Mouse (Mus musculus) brain, embryonic 14.5 days (tissue): ENCODE data around the gene Dclk1. TPM values are rescaled to one million over a fixed set of nuclear protein-coding genes. Genes with fewer than 3 reads are reported as not detected.
"Not testable (repeated sequence)": the region's sequence is repeated elsewhere in the genome, so short reads cannot be mapped to it uniquely, and the experiment has no call there.

Experiments
- DNase-seq: peaks from one replicate; pipeline ENCODE4 v3.0.0-alpha.2; 2011; ENCODE audit warnings: low read depth
- CTCF ChIP-seq: fragments of 200-500 bp; IDR thresholded peaks from 2 replicates; pipeline ENCODE4 v1.5.1; 2012; ENCODE audit warnings: inconsistent platforms, mild to moderate bottlenecking, moderate library complexity, borderline replicate concordance; ENCODE audit not compliant: insufficient read depth, insufficient read length; ENCODE audit errors: extremely low read depth
- POLR2A ChIP-seq: fragments of 200-500 bp; IDR thresholded peaks from 2 replicates; pipeline ENCODE4 v1.6.1; 2012; ENCODE audit warnings: mild to moderate bottlenecking, inconsistent platforms, borderline replicate concordance; ENCODE audit not compliant: poor library complexity, insufficient read depth, insufficient read length, severe bottlenecking; ENCODE audit errors: extremely low read depth
- polyA plus RNA-seq: library from polyadenylated mRNA; depleted of rRNA; stranded (reverse); fragments of >200 nt; gene quantifications from 2 replicates; pipeline ENCODE4 v1.2.3, GENCODE M21; 2012; rRNA removed

Dclk1 gene
- polyA plus RNA-seq, result 114 and 175 TPM in 2 replicates

DNA sequence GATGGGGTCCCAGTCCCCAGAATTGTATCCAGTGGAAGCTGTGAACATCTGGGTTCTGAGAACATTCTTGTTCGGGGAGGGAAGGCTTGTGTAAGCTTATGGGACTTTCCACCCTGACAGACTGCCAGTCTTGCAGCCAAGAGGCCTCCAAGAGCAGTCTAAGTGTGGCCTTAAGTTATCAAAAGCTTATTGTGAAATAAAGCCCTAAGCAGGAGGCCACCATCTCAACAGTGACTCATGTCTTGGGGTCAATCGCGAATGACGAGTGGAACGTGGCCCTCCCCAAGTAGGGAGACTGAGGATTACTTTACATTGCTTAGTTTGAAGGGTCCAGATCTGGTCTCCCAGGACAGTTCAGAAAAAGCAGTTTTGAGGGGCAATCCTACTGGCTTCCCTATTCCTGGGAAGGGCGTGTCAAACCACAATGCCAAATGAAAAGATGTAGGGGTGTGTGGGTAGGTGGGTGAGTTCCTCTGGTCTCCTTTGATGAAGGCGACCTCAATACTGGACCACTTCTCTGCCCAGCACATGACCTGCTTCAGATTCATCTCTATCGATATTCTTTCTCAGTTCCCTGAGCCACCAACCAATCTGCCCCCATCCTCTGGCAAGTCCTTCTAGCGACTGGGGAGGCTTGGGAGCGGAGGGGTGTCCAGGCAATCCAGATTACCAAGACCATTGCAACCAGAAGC, at the start of gene Dclk1:
Gene Dclk1 (plus strand): TSS at position 635 of the 692 bp plus-strand sequence.
- no peak for TF ChIP-seq POLR2A
- no peak for TF ChIP-seq CTCF
- DNase-seq, result no peak

DNA sequence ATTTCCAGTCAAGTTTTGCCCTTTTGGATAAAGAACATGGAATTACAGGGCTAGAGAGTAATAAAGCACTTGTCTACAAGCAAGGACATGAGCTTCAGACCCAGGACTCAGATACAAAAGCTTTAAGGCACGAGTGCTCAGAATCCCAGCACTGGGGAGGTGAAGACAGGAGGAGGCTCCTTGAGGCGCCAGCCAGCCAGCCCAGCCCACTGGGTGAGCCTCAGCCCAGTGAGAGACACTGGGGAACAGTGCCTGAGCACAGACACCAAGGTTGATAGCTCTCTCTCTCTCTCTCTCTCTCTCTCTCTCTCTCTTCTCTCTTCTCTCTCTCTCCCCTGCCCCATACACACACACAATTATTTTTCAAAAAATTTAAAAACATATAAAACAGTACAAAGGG, 48.8 kb upstream of the Dclk1 start:
- TF ChIP-seq CTCF (no peak), POLR2A (no peak)
- no peak for DNase-seq

- TF ChIP-seq POLR2A (no peak), CTCF (no peak)
- peak; percentile 22 for DNase-seq
These were observed 47.4 kb upstream of the Dclk1 start for GRCm38 (mm10) chr3:55194792-55195191.

DNA sequence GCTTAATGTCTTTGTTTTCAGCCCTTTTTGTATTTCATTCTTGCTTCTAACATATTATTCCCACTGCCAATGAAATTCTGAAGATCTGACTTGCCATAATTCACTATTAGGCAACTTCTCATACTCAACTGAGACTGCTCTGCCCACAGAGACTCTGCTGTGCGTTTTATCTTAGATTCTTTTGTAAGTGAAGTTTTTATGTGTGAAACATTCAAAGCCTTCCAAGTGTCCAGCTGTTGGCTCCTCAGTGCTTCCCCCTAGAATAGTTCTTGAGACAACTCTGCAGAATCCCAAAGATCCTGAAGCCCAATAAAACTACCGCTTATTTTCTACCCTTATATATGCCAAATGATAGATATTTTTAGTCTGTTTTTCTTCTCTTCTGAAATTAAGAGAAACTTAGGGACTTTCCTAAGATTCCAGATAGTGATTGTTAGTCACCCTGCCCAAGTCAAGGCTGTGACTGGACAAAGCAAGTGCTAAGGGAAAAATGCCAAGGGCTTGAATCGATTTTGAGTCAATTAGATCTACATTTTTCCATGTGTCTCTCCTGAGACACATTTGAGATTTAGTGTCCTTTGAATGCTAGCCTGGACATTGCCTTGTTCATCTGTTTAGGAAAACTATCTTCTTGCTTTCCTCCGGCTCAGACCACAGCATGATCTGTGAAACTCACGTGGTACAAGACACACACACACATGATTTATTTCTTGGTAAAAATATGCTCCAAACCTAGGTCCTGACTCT, 46.4 kb upstream of the Dclk1 start:
- no peak for DNase-seq
- TF ChIP-seq POLR2A (no peak), CTCF (no peak)

DNA sequence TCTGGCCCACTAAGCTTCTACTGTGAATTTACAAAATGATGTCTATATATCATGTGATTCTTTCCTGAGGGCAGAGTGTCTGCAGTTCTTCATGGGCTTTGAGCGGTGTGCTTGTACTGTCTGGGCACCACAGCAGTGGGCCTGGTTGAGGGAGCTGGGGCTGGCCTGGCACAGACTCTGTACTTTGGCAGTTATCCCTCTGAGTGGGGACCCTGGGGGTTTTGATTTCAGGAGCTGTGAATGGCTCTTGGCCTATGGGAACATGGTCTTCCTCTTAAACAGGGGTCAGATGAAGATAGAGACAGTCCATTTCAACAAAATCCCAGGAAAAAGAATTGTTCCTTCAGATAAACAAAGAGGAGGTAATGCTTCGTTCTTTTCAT, 45.8 kb upstream of the Dclk1 start:
- TF ChIP-seq POLR2A (no peak), CTCF (no peak)
- no peak for DNase-seq

GRCm38 (mm10) chr3:55203621-55204020, 38.5 kb upstream of the Dclk1 start:
- DNase-seq, result not testable (repeated sequence)

- TF ChIP-seq CTCF (no peak), POLR2A (no peak)
- DNase-seq, result no peak
These were observed 35.8 kb upstream of the Dclk1 start for GRCm38 (mm10) chr3:55206413-55206812.

GRCm38 (mm10) chr3:55207665-55208064, 34.5 kb upstream of the Dclk1 start:
- DNase-seq, result peak; percentile 42
- TF ChIP-seq POLR2A, result no peak
- TF ChIP-seq CTCF, result no peak

GRCm38 (mm10) chr3:55212254-55212653, 29.9 kb upstream of the Dclk1 start:
- TF ChIP-seq CTCF, result no peak
- no peak for TF ChIP-seq POLR2A
- DNase-seq, result peak; percentile 38

DNA sequence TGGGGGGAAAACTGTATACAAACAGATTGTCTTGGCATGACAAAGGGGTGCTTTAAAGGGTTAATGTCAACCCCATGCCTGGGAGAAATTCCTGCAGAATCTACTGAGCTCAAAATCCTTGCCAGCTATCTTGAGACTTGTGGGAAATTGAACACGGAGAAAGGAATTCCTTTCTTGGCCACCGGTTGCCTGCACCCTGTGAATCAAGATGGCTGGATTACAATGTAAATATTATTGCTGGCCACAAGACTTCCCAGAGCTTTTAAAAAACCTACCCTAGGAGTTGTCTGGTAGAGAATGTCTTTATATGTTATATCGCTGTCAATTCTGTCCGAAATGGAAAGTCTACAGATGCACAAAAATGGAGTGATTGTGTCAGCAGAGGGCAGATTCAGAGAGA, 28.4 kb upstream of the Dclk1 start:
- TF ChIP-seq CTCF (no peak), POLR2A (no peak)
- DNase-seq, result peak; percentile 48

- TF ChIP-seq POLR2A (no peak), CTCF (no peak)
- peak; percentile 90 for DNase-seq
These were observed 27.8 kb upstream of the Dclk1 start for GRCm38 (mm10) chr3:55214413-55214812.

GRCm38 (mm10) chr3:55222502-55222901, 19.7 kb upstream of the Dclk1 start:
- TF ChIP-seq CTCF (peak; percentile 43; the same call in 1 of the 2 replicates), POLR2A (no peak)
- DNase-seq, result no peak
